Mouse (Mus musculus) myocyte (in vitro differentiated cells): ENCODE results near the gene Smyd3.

Source experiments
- CEBPB ChIP-seq: IDR thresholded peaks from 2 replicates; pipeline ENCODE4 v1.6.1; 2011; ENCODE audit warnings: mild to moderate bottlenecking, moderate library complexity; ENCODE audit not compliant: poor library complexity, insufficient read depth, severe bottlenecking
- E2F4 ChIP-seq: IDR thresholded peaks from one replicate; pipeline ENCODE4 v1.6.1; 2011; ENCODE audit warnings: mild to moderate bottlenecking, control low read depth, moderate library complexity; ENCODE audit not compliant: insufficient read depth
- MAX ChIP-seq: IDR thresholded peaks from one replicate; pipeline ENCODE4 v1.6.1; 2011; ENCODE audit warnings: low read depth, mild to moderate bottlenecking, control low read depth
- MYOD1 ChIP-seq, 3 experiments: IDR thresholded peaks; one replicate each; pipeline ENCODE4 v1.6.1; 2011; ENCODE audit warnings: control low read depth in 2 of 3, low read depth in 2 of 3, mild to moderate bottlenecking in 2 of 3, moderate library complexity in 1 of 3; ENCODE audit not compliant: insufficient read length in 2 of 3, control insufficient read depth in 1 of 3
- MYOG ChIP-seq, 3 experiments: IDR thresholded peaks; one replicate each; pipeline ENCODE4 v1.6.1; 2011; ENCODE audit warnings: control low read depth in 2 of 3, low read depth in 2 of 3, mild to moderate bottlenecking in 2 of 3; ENCODE audit not compliant: insufficient read length in 2 of 3, control insufficient read depth in 1 of 3, insufficient read depth in 1 of 3
- POLR2A ChIP-seq: IDR thresholded peaks from one replicate; pipeline ENCODE4 v1.6.1; 2011; ENCODE audit warnings: low read depth, mild to moderate bottlenecking, control low read depth, moderate library complexity; ENCODE audit not compliant: insufficient read length
- POLR2AphosphoS2 ChIP-seq: IDR thresholded peaks from one replicate; pipeline ENCODE4 v1.6.1; 2011; ENCODE audit warnings: low read depth, control low read depth; ENCODE audit not compliant: insufficient read length
- SRF ChIP-seq: IDR thresholded peaks from one replicate; pipeline ENCODE4 v1.6.1; 2011; ENCODE audit warnings: low read depth; ENCODE audit not compliant: control insufficient read depth, insufficient read length
- TCF12 ChIP-seq: IDR thresholded peaks from one replicate; pipeline ENCODE4 v1.6.1; 2011; ENCODE audit warnings: mild to moderate bottlenecking, control low read depth; ENCODE audit not compliant: poor library complexity, insufficient read depth, severe bottlenecking
- TCF3 ChIP-seq: IDR thresholded peaks from one replicate; pipeline ENCODE4 v1.6.1; 2011; ENCODE audit warnings: low read depth, control low read depth; ENCODE audit not compliant: insufficient read length
- USF1 ChIP-seq: IDR thresholded peaks from one replicate; pipeline ENCODE4 v1.6.1; 2011; ENCODE audit warnings: low read depth, mild to moderate bottlenecking, control low read depth, moderate library complexity

DNA sequence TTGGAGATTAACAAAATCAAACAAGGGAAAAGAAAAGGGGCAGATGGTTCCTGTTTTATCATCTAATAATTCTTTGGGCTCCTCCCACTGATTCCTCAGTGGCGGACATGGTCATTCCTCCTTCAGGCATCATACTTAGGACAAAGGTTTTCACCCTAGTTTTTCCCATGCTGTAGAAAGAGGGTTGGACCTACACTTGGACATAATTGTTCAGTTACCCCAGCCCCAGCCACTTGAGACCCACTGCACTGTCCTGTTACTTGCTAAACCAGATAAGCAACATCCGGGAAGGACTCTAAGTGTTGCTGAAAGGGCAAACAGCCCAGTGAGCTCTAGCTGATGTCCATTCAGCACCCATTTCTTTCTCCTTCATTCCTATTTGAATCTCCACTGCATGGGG lies 327.0 kb downstream of the Smyd3 start:
- TF ChIP-seq USF1: no peak
- no peak for TF ChIP-seq POLR2A
- no peak for TF ChIP-seq POLR2AphosphoS2
- TF ChIP-seq TCF3: no peak
- TF ChIP-seq E2F4: no peak
- TF ChIP-seq MAX: no peak
- no peak for TF ChIP-seq MYOG (IDR thresholded peaks at IDR 0.05; ENCODE audit: control insufficient read depth in 1 of 3, insufficient read depth in 1 of 3, insufficient read length in 2 of 3, low read depth in 2 of 3)
- no peak for TF ChIP-seq MYOD1 (IDR thresholded peaks at IDR 0.05; ENCODE audit: control insufficient read depth in 1 of 3, insufficient read length in 2 of 3, low read depth in 2 of 3)
- no peak for TF ChIP-seq TCF12
- no peak for TF ChIP-seq CEBPB
- no peak for TF ChIP-seq SRF
